Mouse (Mus musculus) cerebellum, adult 11-12 months (tissue): ENCODE measurements around the gene Galk1.

ENCODE experiments used
- DNase-seq: peaks from one replicate; pipeline ENCODE4 v3.0.0; 2022

The Galk1 gene

GRCm38 (mm10) chr11:116012262-116012947 lies at the start of gene Galk1:
Gene Galk1 (minus strand): TSS chr11:116012719.
- DNase-seq = peak; percentile 81

GRCm38 (mm10) chr11:116061641-116062415 lies 49.3 kb upstream of the Galk1 start:
- DNase-seq = peak; percentile 91

- peak; percentile 76 for DNase-seq
Observed at GRCm38 (mm10) chr11:116060596-116060995, 48.1 kb upstream of the Galk1 start.

- peak; percentile 63 for DNase-seq
Observed at GRCm38 (mm10) chr11:116059691-116060025, 47.1 kb upstream of the Galk1 start.

GRCm38 (mm10) chr11:116058868-116059690 lies 46.6 kb upstream of the Galk1 start:
- peak; percentile 67 for DNase-seq

GRCm38 (mm10) chr11:116058022-116058614 lies 45.6 kb upstream of the Galk1 start:
- DNase-seq = peak; percentile 75

- no peak for DNase-seq
Observed at GRCm38 (mm10) chr11:116057237-116057881, 44.8 kb upstream of the Galk1 start.

GRCm38 (mm10) chr11:116055873-116056272 lies 43.4 kb upstream of the Galk1 start:
- peak; percentile 28 for DNase-seq

GRCm38 (mm10) chr11:116053510-116054229 lies 41.2 kb upstream of the Galk1 start:
- DNase-seq = peak; percentile 27

- DNase-seq = no peak
Observed at GRCm38 (mm10) chr11:116050196-116050595, 37.7 kb upstream of the Galk1 start.

- no peak for DNase-seq
Observed at GRCm38 (mm10) chr11:116049610-116050009, 37.1 kb upstream of the Galk1 start.

- no peak for DNase-seq
Observed at GRCm38 (mm10) chr11:116045173-116045572, 32.7 kb upstream of the Galk1 start.

GRCm38 (mm10) chr11:116043286-116043685 lies 30.8 kb upstream of the Galk1 start:
- no peak for DNase-seq

GRCm38 (mm10) chr11:116042372-116043138 lies 30.0 kb upstream of the Galk1 start:
- no peak for DNase-seq

- DNase-seq = no peak
Observed at GRCm38 (mm10) chr11:116041833-116042232, 29.3 kb upstream of the Galk1 start.

- peak; percentile 34 for DNase-seq
Observed at GRCm38 (mm10) chr11:116040593-116040992, 28.1 kb upstream of the Galk1 start.

GRCm38 (mm10) chr11:116037826-116038225 lies 25.3 kb upstream of the Galk1 start:
- DNase-seq = no peak

- no peak for DNase-seq
Observed at GRCm38 (mm10) chr11:116036671-116037070, 24.2 kb upstream of the Galk1 start.

- DNase-seq = peak; percentile 35
Observed at GRCm38 (mm10) chr11:116034584-116034983, 22.1 kb upstream of the Galk1 start.

- DNase-seq = peak; percentile 78
Observed at GRCm38 (mm10) chr11:116030898-116031845, 18.7 kb upstream of the Galk1 start.
